Mouse (Mus musculus) brain, adult 2 months (tissue): ENCODE results near the gene Imp3.

ENCODE experiments used
- DNase-seq: peaks from one replicate; pipeline ENCODE4 v3.0.0; 2011; ENCODE audit warnings: low read depth, low spot score

Imp3 gene

DNA sequence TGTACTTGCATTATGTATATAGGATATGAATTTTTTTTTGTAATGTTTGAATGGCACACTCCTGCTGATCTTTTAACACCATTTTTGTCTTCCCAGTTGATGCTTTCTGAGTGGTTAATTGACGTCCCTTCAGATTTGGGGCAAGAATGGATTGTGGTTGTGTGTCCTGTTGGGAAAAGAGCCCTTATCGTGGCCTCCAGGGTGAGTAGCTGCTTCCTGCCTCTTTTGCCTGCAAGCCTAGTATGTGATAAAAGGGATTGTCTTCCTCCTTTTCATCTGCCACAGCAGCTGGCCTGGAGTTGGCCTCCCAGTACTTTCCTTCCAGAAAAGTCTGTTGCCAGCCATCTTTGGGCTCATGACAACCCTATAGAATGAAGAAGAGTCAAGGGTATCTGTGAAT lies 32.9 kb downstream of the Imp3 start:
- no peak for DNase-seq

DNA sequence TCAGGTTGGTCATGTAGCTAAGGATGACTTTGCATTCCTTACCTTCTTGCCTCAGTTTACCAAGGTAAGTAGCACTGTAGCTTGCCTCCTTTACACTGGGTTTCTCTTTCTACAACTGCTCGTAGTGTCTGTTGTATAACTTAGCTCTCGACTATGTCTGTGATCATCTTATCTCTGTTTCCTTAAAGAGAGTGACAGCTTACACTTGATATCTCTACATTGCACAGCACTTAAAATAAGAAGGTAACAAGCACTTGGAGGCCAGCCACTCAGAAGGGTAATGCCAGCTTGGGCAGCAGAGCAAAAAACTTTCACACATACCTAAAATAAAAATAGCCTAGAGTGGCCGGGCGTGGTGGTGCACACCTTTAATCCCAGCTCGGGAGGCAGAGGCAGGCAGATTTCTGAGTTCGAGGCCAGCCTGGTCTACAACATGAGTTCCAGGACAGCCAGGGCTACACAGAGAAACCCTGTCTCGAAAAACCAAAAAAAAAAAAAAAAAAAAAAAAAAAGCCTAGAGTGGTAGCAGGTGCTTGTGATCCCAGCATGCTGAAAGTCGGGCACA lies 36.8 kb downstream of the Imp3 start:
- no peak for DNase-seq

GRCm38 (mm10) chr9:56975199-56975598 lies 37.9 kb downstream of the Imp3 start:
- no peak for DNase-seq

GRCm38 (mm10) chr9:56980186-56980585 lies 42.9 kb downstream of the Imp3 start:
- DNase-seq: no peak

DNA sequence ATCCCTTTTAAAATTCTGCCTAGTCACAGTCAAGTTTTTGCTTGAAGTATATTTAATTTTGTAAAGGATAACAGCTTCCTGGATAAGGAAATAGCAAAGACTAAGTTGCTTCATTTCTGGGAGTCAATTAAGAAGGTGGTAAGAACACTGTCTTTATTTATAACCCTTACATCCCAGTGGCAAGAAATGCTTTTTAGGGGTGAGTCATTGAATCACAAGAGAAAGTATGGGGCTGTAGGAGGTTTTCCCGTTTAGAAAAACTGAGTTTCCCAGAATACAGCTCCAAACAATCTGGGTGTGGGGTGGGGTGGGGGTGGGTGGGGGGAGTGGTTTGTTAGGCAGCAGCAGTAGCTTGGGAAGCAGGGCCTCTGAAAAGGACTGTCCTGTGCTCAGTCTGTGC lies 44.2 kb downstream of the Imp3 start:
- peak; percentile 78 for DNase-seq
